Mouse (Mus musculus) embryonic facial prominence, embryonic 15.5 days (tissue): ENCODE results near the gene Ldlrad3. TPM values are rescaled to one million over a fixed set of nuclear protein-coding genes. Genes with fewer than 3 reads are reported as not detected.

ENCODE experiments used
- ATAC-seq: fragments of 200-750 bp; cut with Nextera tagmentation; 2 replicates; pipeline ENCODE4 v1.8.0; 2017; ENCODE audit warnings: low read depth, moderate TSS enrichment; ENCODE audit not compliant: insufficient number of reproducible peaks, low FRiP score, low TSS enrichment
- H3K27ac ChIP-seq: fragments of 300-500 bp; sonication (generic); replicated peaks from 2 replicates; pipeline ENCODE4 v1.5.1; 2015; ENCODE audit warnings: mild to moderate bottlenecking, inconsistent platforms
- H3K27me3 ChIP-seq: fragments of 300-500 bp; sonication (generic); 2 replicates; pipeline ENCODE4 v1.6.1; 2015; ENCODE audit warnings: inconsistent platforms
- H3K36me3 ChIP-seq: fragments of 300-500 bp; sonication (generic); 2 replicates; pipeline ENCODE4 v1.6.1; 2015; ENCODE audit warnings: mild to moderate bottlenecking, inconsistent platforms
- H3K4me1 ChIP-seq: fragments of 300-500 bp; sonication (generic); 2 replicates; pipeline ENCODE4 v1.6.1; 2015; ENCODE audit warnings: inconsistent platforms
- H3K4me2 ChIP-seq: fragments of 300-500 bp; sonication (generic); replicated peaks from 2 replicates; pipeline ENCODE4 v1.6.1; 2015; ENCODE audit warnings: mild to moderate bottlenecking, inconsistent platforms
- H3K4me3 ChIP-seq: fragments of 300-500 bp; sonication (generic); replicated peaks from 2 replicates; pipeline ENCODE4 v1.5.1; 2015; ENCODE audit warnings: mild to moderate bottlenecking, inconsistent platforms
- H3K9ac ChIP-seq: fragments of 300-500 bp; sonication (generic); 2 replicates; pipeline ENCODE4 v1.6.1; 2015; ENCODE audit warnings: inconsistent platforms
- H3K9me3 ChIP-seq: fragments of 300-500 bp; sonication (generic); replicated peaks from 2 replicates; pipeline ENCODE4 v1.6.1; 2016; ENCODE audit warnings: inconsistent platforms
- WGBS: fragments of 180-500 bp; shearing (Covaris S2); methylation state at CpG from one replicate; pipeline ENCODE4 v1.1.7; 2015; 5-methylcytosine and 5-hydroxymethylcytosine counted together
- polyA plus RNA-seq: library from polyadenylated mRNA; unstranded; fragments of >200 nt; fragmentation: Nextera tagmentation; extraction: Ambion mirVana; gene quantifications from 2 replicates; pipeline ENCODE4 v1.2.1, GENCODE M21; 2015

Ldlrad3 gene
- 52.3 and 59.9 TPM in 2 replicates for polyA plus RNA-seq

- Histone ChIP-seq H3K4me1 (peaks cover 46% of the 10 kb centered on the region), H3K4me2 (peak within 1 kb of the TSS; percentile 71), H3K27me3 (no peaks in the 10 kb centered on the region), H3K9me3 (no peaks in the 10 kb centered on the region), H3K4me3 (peak within 1 kb of the TSS; percentile 86), H3K27ac (peak within 1 kb of the TSS; percentile 95), H3K36me3 (no peaks in the 10 kb centered on the region), H3K9ac (peak within 1 kb of the TSS; percentile 80)
- ATAC-seq = peak; percentile 95
- WGBS = under 1% methylated on average over 77 of the region's 77 CpGs
Measured at GRCm38 (mm10) chr2:102185951-102186561, at the start of gene Ldlrad3. TSS of gene Ldlrad3 (minus strand) at chr2:102186385.

- peak overlapping the region; percentile 33 for H3K4me2 ChIP-seq
Measured at GRCm38 (mm10) chr2:102231470-102231869, 45.3 kb upstream of the Ldlrad3 start.

GRCm38 (mm10) chr2:102229126-102229525, 42.9 kb upstream of the Ldlrad3 start:
- H3K36me3 ChIP-seq = no peaks in the 10 kb centered on the region
- H3K27me3 ChIP-seq = no peaks in the 10 kb centered on the region
- peaks cover 30% of the 10 kb centered on the region for H3K4me1 ChIP-seq
- WGBS = 94% methylated on average over 2 of the region's 2 CpGs
- ATAC-seq = no peak
- H3K4me2 ChIP-seq = no peak overlapping the region
- H3K27ac ChIP-seq = no peak overlapping the region
- no peak overlapping the region for H3K9ac ChIP-seq
- H3K9me3 ChIP-seq = no peaks in the 10 kb centered on the region
- no peak overlapping the region for H3K4me3 ChIP-seq

More at GRCm38 (mm10) chr2:102231470-102231869, 45.3 kb upstream of the Ldlrad3 start:
- WGBS = 10% methylated on average over 5 of the region's 5 CpGs
- H3K27me3 ChIP-seq = no peaks in the 10 kb centered on the region
- peak overlapping the region; percentile 89 for H3K27ac ChIP-seq
- no peak overlapping the region for H3K4me3 ChIP-seq
- peak; percentile 90 for ATAC-seq
- no peaks in the 10 kb centered on the region for H3K36me3 ChIP-seq
- H3K9ac ChIP-seq = no peak overlapping the region
- no peaks in the 10 kb centered on the region for H3K9me3 ChIP-seq
- H3K4me1 ChIP-seq = peaks cover 30% of the 10 kb centered on the region

GRCm38 (mm10) chr2:102228331-102228730, 42.1 kb upstream of the Ldlrad3 start:
- no peak for ATAC-seq
- H3K4me3 ChIP-seq = no peak overlapping the region
- no peaks in the 10 kb centered on the region for H3K27me3 ChIP-seq
- H3K4me2 ChIP-seq = no peak overlapping the region
- no peaks in the 10 kb centered on the region for H3K9me3 ChIP-seq
- H3K36me3 ChIP-seq = no peaks in the 10 kb centered on the region
- peaks cover 36% of the 10 kb centered on the region for H3K4me1 ChIP-seq
- H3K9ac ChIP-seq = no peak overlapping the region
- 48% methylated on average over 5 of the region's 5 CpGs for WGBS
- no peak overlapping the region for H3K27ac ChIP-seq

GRCm38 (mm10) chr2:102227839-102228238, 41.7 kb upstream of the Ldlrad3 start:
- no peak overlapping the region for H3K4me2 ChIP-seq
- H3K4me1 ChIP-seq = peaks cover 35% of the 10 kb centered on the region
- H3K27me3 ChIP-seq = no peaks in the 10 kb centered on the region
- H3K9me3 ChIP-seq = no peaks in the 10 kb centered on the region
- H3K36me3 ChIP-seq = no peaks in the 10 kb centered on the region
- no peak overlapping the region for H3K27ac ChIP-seq
- WGBS = 86% methylated on average over 8 of the region's 8 CpGs
- H3K4me3 ChIP-seq = no peak overlapping the region
- ATAC-seq = no peak
- H3K9ac ChIP-seq = no peak overlapping the region

GRCm38 (mm10) chr2:102226274-102226673, 40.1 kb upstream of the Ldlrad3 start:
- H3K4me2 ChIP-seq = no peak overlapping the region
- no peaks in the 10 kb centered on the region for H3K36me3 ChIP-seq
- no peak for ATAC-seq
- H3K9me3 ChIP-seq = no peaks in the 10 kb centered on the region
- H3K27ac ChIP-seq = no peak overlapping the region
- no peaks in the 10 kb centered on the region for H3K27me3 ChIP-seq
- no peak overlapping the region for H3K9ac ChIP-seq
- WGBS = 67% methylated on average over 15 of the region's 15 CpGs
- no peak overlapping the region for H3K4me3 ChIP-seq
- peaks cover 24% of the 10 kb centered on the region for H3K4me1 ChIP-seq

- Histone ChIP-seq H3K36me3 (no peaks in the 10 kb centered on the region), H3K27ac (no peak overlapping the region), H3K4me1 (peaks cover 15% of the 10 kb centered on the region; the same call in 1 of the 2 replicates), H3K9ac (no peak overlapping the region), H3K9me3 (no peaks in the 10 kb centered on the region), H3K4me3 (no peak overlapping the region), H3K4me2 (no peak overlapping the region), H3K27me3 (no peaks in the 10 kb centered on the region)
- ATAC-seq = no peak; the same call in 1 of the 2 replicates
- 11% methylated on average over 11 of the region's 11 CpGs for WGBS
Measured at GRCm38 (mm10) chr2:102223355-102224128, 37.4 kb upstream of the Ldlrad3 start.

- H3K4me2 ChIP-seq = no peak overlapping the region
- no peaks in the 10 kb centered on the region for H3K27me3 ChIP-seq
- H3K4me1 ChIP-seq = peaks cover 15% of the 10 kb centered on the region; the same call in 1 of the 2 replicates
- H3K9ac ChIP-seq = no peak overlapping the region
- H3K27ac ChIP-seq = no peak overlapping the region
- 58% methylated on average over 3 of the region's 3 CpGs for WGBS
- H3K36me3 ChIP-seq = no peaks in the 10 kb centered on the region
- ATAC-seq = no peak
- H3K4me3 ChIP-seq = no peak overlapping the region
- H3K9me3 ChIP-seq = no peaks in the 10 kb centered on the region
Measured at GRCm38 (mm10) chr2:102222749-102223148, 36.6 kb upstream of the Ldlrad3 start.

- ATAC-seq = no peak
Measured at GRCm38 (mm10) chr2:102216817-102217216, 30.6 kb upstream of the Ldlrad3 start.

GRCm38 (mm10) chr2:102212096-102212495, 25.9 kb upstream of the Ldlrad3 start:
- 19% methylated on average over 4 of the region's 4 CpGs for WGBS
- Histone ChIP-seq H3K27ac (no peak overlapping the region), H3K4me1 (no peaks in the 10 kb centered on the region), H3K9me3 (no peaks in the 10 kb centered on the region), H3K36me3 (no peaks in the 10 kb centered on the region), H3K9ac (no peak overlapping the region), H3K27me3 (no peaks in the 10 kb centered on the region), H3K4me3 (no peak overlapping the region), H3K4me2 (no peak overlapping the region)
- ATAC-seq = peak; percentile 47; the same call in 1 of the 2 replicates

More at GRCm38 (mm10) chr2:102216817-102217216, 30.6 kb upstream of the Ldlrad3 start:
- Histone ChIP-seq H3K4me1 (0 out of 2 replicates have a peak, but pooled peaks cover 4% of the 10 kb centered on the region), H3K36me3 (no peaks in the 10 kb centered on the region), H3K27me3 (no peaks in the 10 kb centered on the region), H3K9ac (no peak overlapping the region), H3K4me2 (no peak overlapping the region), H3K27ac (no peak overlapping the region), H3K9me3 (no peaks in the 10 kb centered on the region), H3K4me3 (no peak overlapping the region)
- 84% methylated on average over 1 of the region's 1 CpGs for WGBS

GRCm38 (mm10) chr2:102205672-102206399, 19.7 kb upstream of the Ldlrad3 start:
- H3K27me3 ChIP-seq = no peaks in the 10 kb centered on the region
- H3K36me3 ChIP-seq = no peaks in the 10 kb centered on the region
- H3K27ac ChIP-seq = no peak overlapping the region
- no peak for ATAC-seq
- 9% methylated on average over 14 of the region's 14 CpGs for WGBS
- H3K9ac ChIP-seq = no peak overlapping the region
- no peaks in the 10 kb centered on the region for H3K9me3 ChIP-seq
- H3K4me3 ChIP-seq = no peak overlapping the region
- peak overlapping the region; percentile 34 for H3K4me2 ChIP-seq
- H3K4me1 ChIP-seq = peaks cover 13% of the 10 kb centered on the region
